Mouse (Mus musculus) C2C12 (cell line): Measurements from ENCODE around the gene Armc2.

ENCODE experiments used
- CTCF ChIP-seq: IDR thresholded peaks from one replicate; pipeline ENCODE4 v1.5.1; 2011; ENCODE audit not compliant: control insufficient read depth, insufficient read depth, insufficient read length
- MAX ChIP-seq: IDR thresholded peaks from one replicate; pipeline ENCODE4 v1.6.1; 2011; ENCODE audit warnings: mild to moderate bottlenecking, control low read depth
- MYOG ChIP-seq: IDR thresholded peaks from one replicate; pipeline ENCODE4 v1.6.1; 2011; ENCODE audit not compliant: control insufficient read depth, insufficient read length; ENCODE audit errors: extremely low read depth
- USF1 ChIP-seq: IDR thresholded peaks from one replicate; pipeline ENCODE4 v1.6.1; 2011; ENCODE audit warnings: low read depth, mild to moderate bottlenecking, control low read depth, moderate library complexity

DNA sequence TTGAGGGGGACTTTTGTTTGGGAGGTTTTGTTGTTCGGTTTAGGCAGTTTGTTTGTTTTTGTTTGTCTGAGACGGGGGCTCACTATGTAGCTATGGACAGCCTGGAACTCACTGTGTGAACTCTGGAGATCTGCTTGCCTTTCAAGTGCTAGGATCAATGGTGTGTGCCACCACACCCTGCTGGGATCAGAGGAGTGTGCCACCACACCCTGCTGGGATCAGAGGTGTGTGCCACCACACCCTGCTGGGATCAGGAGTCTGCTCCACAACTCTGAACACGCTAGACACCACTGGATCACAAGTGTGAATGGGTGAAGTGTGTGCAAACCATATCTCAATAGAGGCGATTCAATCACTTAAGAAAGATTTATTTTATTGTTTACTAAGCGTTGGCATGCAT, 46.2 kb upstream of the Armc2 start:
- no peak for TF ChIP-seq CTCF
- no peak for TF ChIP-seq MYOG
- no peak for TF ChIP-seq MAX
- no peak for TF ChIP-seq USF1
